Mouse (Mus musculus): Measurements from ENCODE around the gene Gm6583. TPM values are rescaled to one million over a fixed set of nuclear protein-coding genes. Genes with fewer than 3 reads are reported as not detected.
"Not testable (repeated sequence)": the region's sequence is repeated elsewhere in the genome, so short reads cannot be mapped to it uniquely, and the experiment has no call there.

The Gm6583 gene
- total RNA-seq, 2 experiments from 2014 or later: not detected

DNA sequence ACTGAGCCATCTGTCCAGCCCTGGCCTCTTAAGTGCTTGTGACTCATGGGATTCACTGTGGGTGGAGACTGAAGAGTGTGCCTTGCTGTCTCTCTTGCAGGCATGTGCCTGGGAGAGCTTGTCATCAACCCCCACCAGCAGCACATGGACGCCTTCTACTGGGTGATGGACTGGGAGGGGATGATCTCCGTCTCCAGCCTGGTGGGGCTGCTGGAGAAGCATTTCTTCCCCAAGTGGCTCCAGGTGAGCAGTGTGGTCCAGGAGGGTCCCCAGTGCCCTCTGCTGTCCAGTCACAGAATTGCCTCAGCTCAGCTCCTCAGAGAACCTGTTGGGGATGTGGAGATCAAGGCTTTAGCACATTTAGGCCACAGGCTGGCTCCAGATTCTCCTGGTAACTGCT lies 20.4 kb downstream of the Gm6583 start:
- DNase-seq (ENCODE audit: low spot score in 2 of 2): peak in 1 of 2 experiments; percentile 54
- intact Hi-C loops (cut with DNase I): loop anchor here (2.0 kb wide), 1 partner anchor 95 kb away; no protein-coding TSS in a partner anchor

- no peak for DNase-seq (ENCODE audit: low spot score in 2 of 2)
- intact Hi-C loops (cut with DNase I): no loop called here
Measured at GRCm38 (mm10) chr5:112329805-112330564, 25.8 kb downstream of the Gm6583 start.

GRCm38 (mm10) chr5:112327854-112328253 lies 28.0 kb downstream of the Gm6583 start:
- intact Hi-C loops (cut with DNase I): loop anchor here (2.0 kb wide), 2 partner anchors 51 to 87 kb away; partner anchors contain the start of gene Tpst2
- DNase-seq (ENCODE audit: low spot score in 2 of 2): no peak

GRCm38 (mm10) chr5:112326446-112327009 lies 29.3 kb downstream of the Gm6583 start:
- intact Hi-C loops (cut with DNase I): loop anchor here (1.0 to 2.0 kb wide), 3 partner anchors 17 to 86 kb away; partner anchors contain the start of genes Hps4, Srrd and Tpst2

DNA sequence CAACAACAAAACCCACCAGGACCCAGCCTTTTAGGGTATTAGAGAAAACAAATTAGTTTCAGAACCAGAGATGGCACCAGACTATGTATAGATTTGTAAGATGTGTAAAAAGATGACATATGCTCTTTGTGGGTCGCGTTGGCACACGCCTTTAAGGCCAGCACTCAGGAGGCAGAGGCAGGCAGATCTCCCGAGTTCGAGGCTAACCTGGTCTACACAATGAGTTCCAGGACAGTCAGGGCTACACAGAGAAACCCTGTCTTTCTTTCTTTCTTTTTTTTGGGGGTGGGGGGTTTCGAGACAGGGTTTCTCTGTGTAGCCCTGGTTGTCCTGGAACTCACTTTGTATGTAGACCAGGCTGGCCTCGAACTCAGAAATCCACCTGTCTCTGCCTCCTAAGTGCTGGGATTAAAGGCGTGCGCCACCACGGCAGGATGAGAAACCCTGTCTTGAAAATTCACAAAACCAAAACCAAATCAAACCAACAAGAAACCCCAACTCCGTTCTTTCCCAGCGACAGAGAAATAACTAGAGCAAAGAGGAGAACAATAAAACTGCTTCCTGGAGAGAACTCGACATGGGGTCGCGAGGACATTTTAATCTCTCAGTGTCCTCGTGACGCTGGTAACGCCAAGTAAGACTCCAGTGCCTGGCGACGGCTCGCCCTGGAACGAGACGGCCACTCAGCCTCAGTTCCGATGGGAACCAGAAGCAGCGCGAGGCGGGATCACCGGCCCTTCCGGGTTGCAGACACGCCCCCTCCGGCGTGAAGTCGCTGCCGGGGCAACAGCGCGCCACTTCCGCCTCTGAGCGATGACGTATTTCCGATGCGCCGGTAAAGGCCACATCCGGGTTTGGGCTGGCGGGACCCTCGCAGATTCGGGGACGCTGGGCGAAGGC lies 30.0 kb downstream of the Gm6583 start, which contains the start of gene Tfip11:
TSS of gene Tfip11 (plus strand) at position 813 of the 900 bp plus-strand sequence.
- peak; percentile 96 to 98 for DNase-seq (ENCODE audit: low spot score in 2 of 2)
- intact Hi-C loops (cut with DNase I): loop anchor here (1.0 to 2.0 kb wide), 3 partner anchors 18 to 85 kb away; partner anchors contain the start of genes Hps4, Srrd and Tpst2

More at GRCm38 (mm10) chr5:112326446-112327009, 29.3 kb downstream of the Gm6583 start:
- no peak for DNase-seq (ENCODE audit: low spot score in 2 of 2)

GRCm38 (mm10) chr5:112324637-112325545 lies 30.9 kb downstream of the Gm6583 start:
- intact Hi-C loops (cut with DNase I): no loop called here
- no peak for DNase-seq (ENCODE audit: low spot score in 2 of 2)

GRCm38 (mm10) chr5:112323246-112323645 lies 32.6 kb downstream of the Gm6583 start:
- DNase-seq (ENCODE audit: low spot score in 2 of 2): no peak
- intact Hi-C loops (cut with DNase I): no loop called here

- no peak for DNase-seq (ENCODE audit: low spot score in 2 of 2)
- intact Hi-C loops (cut with DNase I): loop anchor here (1.0 kb wide), 2 partner anchors 45 to 93 kb away; partner anchors contain the start of gene Tpst2
Measured at GRCm38 (mm10) chr5:112321376-112321775, 34.5 kb downstream of the Gm6583 start.

DNA sequence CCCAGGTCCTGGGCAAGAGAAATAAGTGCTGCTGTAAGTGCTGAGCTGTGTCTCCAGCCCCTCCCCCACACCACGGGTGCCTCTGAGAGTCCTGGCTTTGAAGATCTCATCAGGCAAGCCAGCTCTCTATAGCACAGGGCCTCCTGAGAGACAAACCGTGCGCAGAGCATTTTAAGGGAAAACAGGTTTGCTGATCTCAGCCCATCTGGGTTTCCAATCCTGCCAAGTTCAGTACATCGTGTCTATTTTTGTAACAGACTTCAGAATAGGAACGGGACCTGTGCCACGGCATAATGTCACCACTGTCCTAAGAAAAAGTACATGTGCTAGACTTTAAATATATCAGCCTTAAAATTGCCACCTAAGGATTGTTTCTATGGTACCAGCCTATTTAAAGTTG lies 34.9 kb downstream of the Gm6583 start:
- intact Hi-C loops (cut with DNase I): loop anchor here (1.0 kb wide), 2 partner anchors 45 to 93 kb away; partner anchors contain the start of gene Tpst2
- peak; percentile 81 to 98 for DNase-seq (ENCODE audit: low spot score in 2 of 2)

DNA sequence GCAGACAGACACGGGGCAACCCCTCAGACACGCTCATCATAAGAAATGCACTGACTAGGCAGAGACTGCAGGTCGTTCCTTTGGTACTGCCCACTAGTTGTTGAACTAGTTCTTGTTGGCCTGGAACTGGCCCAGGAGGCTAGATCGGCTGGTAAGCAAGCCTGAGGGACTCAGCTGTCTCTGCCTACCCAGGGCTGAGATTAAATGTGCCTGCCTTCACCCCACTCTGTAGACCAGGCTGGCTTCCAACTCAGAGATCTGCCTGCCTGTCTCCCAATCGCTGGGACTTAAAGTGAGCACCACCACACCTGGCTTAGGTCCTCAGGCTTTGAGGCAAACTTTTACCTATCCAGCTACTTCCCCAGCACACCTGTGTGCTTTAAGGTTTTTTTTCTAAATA lies 35.5 kb downstream of the Gm6583 start:
- intact Hi-C loops (cut with DNase I): no loop called here
- peak in 1 of 2 experiments; percentile 67 for DNase-seq (ENCODE audit: low spot score in 2 of 2)

DNA sequence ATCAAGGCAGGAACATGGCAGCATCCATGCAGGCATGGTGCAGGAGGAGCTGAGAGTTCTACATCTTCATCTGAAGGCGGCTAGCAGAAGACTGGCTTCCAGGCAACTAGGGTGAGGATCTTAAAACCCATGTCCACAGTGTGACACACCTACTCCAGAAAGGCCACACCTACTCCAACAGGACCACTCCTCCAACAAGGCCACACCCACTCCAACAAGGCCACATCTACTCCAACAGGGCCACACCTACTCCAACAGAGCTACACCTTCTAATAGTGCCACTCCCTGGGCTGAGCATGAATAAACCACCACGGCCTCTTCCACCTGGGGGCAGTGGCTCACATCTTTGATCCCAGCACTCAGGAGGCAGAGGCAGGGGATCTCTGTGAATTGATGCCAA lies 36.5 kb downstream of the Gm6583 start:
- DNase-seq (ENCODE audit: low spot score in 2 of 2); intact Hi-C loops (cut with DNase I): not testable (repeated sequence)

DNA sequence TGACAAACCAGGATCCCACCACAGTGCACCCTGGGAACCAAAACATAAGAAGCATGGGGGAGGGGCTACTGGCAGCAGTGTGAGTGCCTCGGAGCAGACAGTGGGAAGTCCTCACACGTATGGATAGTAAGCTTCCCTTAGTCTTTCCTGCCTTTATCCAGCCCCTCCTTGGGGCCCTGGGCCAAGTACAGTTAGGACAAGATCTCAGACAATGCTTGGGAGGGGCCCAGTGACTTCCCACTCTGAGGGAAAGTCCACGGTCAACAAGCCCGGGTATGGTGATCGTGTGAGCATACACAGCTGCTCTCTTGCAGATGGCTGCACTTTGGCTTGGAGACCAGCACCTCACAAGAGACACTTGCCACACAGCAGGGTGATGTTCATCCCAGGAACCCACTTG lies 38.5 kb downstream of the Gm6583 start:
- no peak for DNase-seq (ENCODE audit: low spot score in 2 of 2)
- intact Hi-C loops (cut with DNase I): no loop called here

- DNase-seq (ENCODE audit: low spot score in 2 of 2): no peak
- intact Hi-C loops (cut with DNase I): no loop called here
Measured at GRCm38 (mm10) chr5:112316468-112316867, 39.4 kb downstream of the Gm6583 start.

GRCm38 (mm10) chr5:112313222-112313885 lies 42.5 kb downstream of the Gm6583 start:
- intact Hi-C loops (cut with DNase I): no loop called here
- peak in 1 of 2 experiments; percentile 37 for DNase-seq (ENCODE audit: low spot score in 2 of 2)

- no peak for DNase-seq (ENCODE audit: low spot score in 2 of 2)
Measured at GRCm38 (mm10) chr5:112305842-112306241, 50.0 kb downstream of the Gm6583 start.

More at GRCm38 (mm10) chr5:112305842-112306241, 50.0 kb downstream of the Gm6583 start:
- intact Hi-C loops (cut with DNase I): no loop called here
